Mouse (Mus musculus): Measurements from ENCODE around the gene Ino80d. TPM values are rescaled to one million over a fixed set of nuclear protein-coding genes. Genes with fewer than 3 reads are reported as not detected.

The Ino80d gene
- total and polyA plus RNA-seq, 3 experiments, result 4.6 to 86.8 (median 24.5) TPM

DNA sequence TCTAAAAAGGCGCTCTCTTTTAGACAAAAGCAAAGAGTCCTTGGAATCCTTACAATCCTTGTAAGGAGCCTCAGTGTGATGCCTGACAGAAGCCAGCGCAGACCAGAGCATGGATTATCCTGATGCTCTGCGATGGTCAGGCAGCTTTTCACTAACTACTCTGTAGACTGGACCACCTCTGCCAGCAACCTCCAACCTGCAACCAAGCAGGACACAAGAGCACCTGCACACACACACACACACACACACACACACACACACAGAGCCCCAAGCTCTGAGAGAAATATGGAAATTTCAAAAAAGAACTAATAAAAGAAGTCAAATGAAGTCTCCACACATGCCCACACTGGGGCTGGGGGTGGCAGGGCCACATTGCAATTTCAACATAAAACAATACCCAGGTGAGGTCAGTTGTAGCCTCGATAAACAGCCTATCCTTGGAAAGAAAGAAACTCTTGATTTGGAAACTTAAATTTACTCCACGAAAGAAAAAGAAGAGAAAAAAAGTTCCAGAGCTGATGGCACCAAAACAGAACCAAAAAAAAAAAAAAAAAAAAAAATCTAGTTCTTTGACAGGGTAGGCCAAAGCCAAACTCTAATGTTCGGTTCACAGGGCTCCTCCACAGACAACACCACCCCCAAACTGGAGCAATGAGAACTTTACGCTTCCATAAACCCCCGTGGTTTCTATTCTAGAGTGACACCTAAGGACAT, 2.2 kb downstream of the Ino80d start:
- TF ChIP-seq POLR2AphosphoS5 (IDR thresholded peaks at IDR 0.05; ENCODE audit: insufficient replicate concordance, low read depth, low read length), result no peak
- no peak for TF ChIP-seq GATA2 (IDR thresholded peaks at IDR 0.05; ENCODE audit: borderline replicate concordance, low read depth, low read length)
- TF ChIP-seq TAL1 (conservative IDR thresholded peaks at IDR 0.05; ENCODE audit: low read depth, low read length), result no peak
- no peak for TF ChIP-seq GATA1 (IDR thresholded peaks at IDR 0.05; ENCODE audit: borderline replicate concordance, low read length)
- TF ChIP-seq CTCF (IDR thresholded peaks at IDR 0.05; ENCODE audit: low read depth, low read length), result no peak
- Histone ChIP-seq H3K4me1 (ENCODE audit: insufficient read depth, low read depth, low read length) (peaks cover 44% of the 10 kb centered on the region), H3K4me3 (ENCODE audit: low read depth, low read length) (peak overlapping the region; percentile 78), H3K9me3 (replicated peaks) (no peaks in the 10 kb centered on the region), H3K27me3 (ENCODE audit: insufficient read depth, low read length) (no peaks in the 10 kb centered on the region), H3K36me3 (replicated peaks) (peaks cover 41% of the 10 kb centered on the region)
- DNase-seq (ENCODE audit: low spot score), result no peak
- no peak for ATAC-seq (ENCODE audit: extremely low read depth, insufficient number of reproducible peaks, low FRiP score, poor library complexity, severe bottlenecking)

DNA sequence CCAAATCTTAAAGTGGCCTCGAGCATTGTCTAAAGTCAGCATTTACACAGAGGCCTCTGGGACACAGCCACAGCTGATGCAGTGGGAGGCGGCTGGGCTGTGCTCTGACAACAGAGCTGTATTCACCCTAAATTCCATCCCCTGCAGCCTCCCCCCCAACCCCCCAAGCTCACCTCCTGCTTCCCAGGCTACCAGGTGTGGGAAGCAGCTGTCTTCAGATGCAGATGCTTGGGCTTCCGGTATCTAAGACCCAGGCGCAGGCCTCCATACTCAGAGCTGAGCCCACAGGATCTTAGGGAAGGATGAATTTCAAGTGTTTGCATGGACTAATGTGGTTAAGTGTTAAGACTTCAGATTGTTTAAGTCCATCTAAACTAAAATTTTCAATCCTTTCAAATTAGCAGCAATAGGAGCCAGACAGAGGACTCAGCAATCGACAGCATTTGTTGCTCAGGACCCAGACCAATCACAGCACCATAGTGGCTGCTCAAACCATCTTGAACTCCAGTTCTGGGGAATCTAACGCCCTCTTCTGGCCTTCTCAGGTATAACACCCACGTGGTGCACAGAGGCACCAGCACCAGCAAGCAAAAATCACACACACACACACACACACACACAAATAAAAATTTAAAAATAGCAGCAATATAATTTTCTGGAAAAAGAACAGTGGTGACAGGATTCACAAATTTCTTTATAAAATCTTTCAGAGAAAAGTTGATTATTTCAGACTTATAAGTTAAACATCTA, 3.8 kb downstream of the Ino80d start:
- ATAC-seq (ENCODE audit: extremely low read depth, insufficient number of reproducible peaks, low FRiP score, poor library complexity, severe bottlenecking) (no peak), DNase-seq (ENCODE audit: low spot score) (no peak)
- Histone ChIP-seq H3K4me1 (ENCODE audit: insufficient read depth, low read depth, low read length) (peaks cover 39% of the 10 kb centered on the region), H3K4me3 (ENCODE audit: low read depth, low read length) (no peak overlapping the region), H3K27me3 (ENCODE audit: insufficient read depth, low read length) (no peaks in the 10 kb centered on the region), H3K36me3 (replicated peaks) (peaks cover 43% of the 10 kb centered on the region), H3K9me3 (replicated peaks) (no peaks in the 10 kb centered on the region)
- TF ChIP-seq CTCF (IDR thresholded peaks at IDR 0.05; ENCODE audit: low read depth, low read length) (peak; percentile 59), GATA2 (IDR thresholded peaks at IDR 0.05; ENCODE audit: borderline replicate concordance, low read depth, low read length) (no peak)

DNA sequence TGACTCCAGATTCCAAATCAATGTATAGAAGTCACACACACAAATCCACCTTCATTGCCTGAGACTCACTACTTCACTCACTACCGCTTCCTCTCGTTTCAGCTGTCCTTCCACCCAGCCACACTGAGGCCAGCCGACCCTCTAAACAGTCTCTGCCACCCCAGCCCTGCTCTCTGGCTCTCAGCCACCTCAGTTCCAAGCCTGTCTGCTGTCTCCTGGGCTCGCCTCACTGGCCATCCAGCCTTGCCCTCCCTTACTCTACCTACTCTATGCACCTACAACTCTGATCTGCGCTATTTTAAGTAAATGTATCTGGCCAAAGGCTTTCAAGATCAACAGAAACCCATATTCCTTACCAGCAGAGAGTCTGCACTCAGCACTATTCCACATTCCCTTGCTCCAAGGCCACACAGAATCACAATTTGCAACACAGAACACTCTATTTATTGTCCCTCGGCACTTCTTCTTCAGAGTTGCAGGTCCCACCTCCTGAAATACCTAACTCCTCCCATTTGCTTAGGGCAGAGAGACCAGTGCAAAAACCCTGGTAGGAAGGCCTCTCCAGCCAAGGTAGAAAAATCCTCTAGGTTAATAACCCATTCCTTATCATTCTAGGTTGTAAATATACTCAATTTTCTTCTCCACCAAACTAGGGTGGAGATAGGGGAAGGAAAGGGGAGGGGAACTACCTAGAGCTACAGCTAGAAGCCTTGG, 6.7 kb downstream of the Ino80d start:
- Histone ChIP-seq H3K9me3 (replicated peaks) (no peaks in the 10 kb centered on the region), H3K27me3 (ENCODE audit: insufficient read depth, low read length) (no peaks in the 10 kb centered on the region), H3K4me3 (ENCODE audit: low read depth, low read length) (no peak overlapping the region; the same call in 1 of the 2 replicates), H3K36me3 (replicated peaks) (peaks cover 62% of the 10 kb centered on the region), H3K4me1 (ENCODE audit: insufficient read depth, low read depth, low read length) (peaks cover 40% of the 10 kb centered on the region)
- DNase-seq (ENCODE audit: low spot score) (no peak), ATAC-seq (ENCODE audit: extremely low read depth, insufficient number of reproducible peaks, low FRiP score, poor library complexity, severe bottlenecking) (no peak)
- no peak for TF ChIP-seq GATA1 (IDR thresholded peaks at IDR 0.05; ENCODE audit: borderline replicate concordance, low read length)
- no peak for TF ChIP-seq GATA2 (IDR thresholded peaks at IDR 0.05; ENCODE audit: borderline replicate concordance, low read depth, low read length)
- TF ChIP-seq CTCF (IDR thresholded peaks at IDR 0.05; ENCODE audit: low read depth, low read length), result no peak

DNA sequence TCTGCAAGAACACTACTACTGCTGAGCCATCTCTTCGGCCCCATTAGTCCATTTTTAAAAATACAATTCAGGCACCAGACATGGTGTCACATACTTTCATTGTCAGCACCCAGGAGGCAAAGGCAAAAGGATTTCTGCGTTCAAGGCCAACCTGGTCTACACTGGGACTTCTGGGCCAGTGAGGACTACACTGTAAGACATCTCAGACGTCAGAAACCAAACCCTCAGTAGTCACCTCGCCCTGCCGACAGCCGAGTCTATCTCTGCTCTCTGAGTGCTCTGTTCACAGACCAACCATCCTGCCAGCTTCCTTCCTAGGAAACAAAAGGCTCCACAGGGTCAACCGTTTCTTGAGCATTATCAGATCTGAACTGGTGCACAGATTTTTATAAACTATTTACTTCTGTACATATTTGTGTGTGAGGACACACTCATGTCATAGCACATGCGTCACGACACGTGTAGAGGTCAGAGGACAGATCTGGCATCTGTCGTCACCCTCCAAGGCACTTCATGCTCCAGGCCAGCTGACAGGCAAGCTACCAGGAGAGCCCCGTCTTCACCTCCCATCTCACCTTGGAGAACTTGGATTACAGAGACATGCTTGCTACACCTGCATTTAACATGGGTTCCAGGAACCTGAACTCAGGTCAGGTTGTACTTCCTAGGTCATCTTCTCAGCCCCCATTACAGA, 11.6 kb downstream of the Ino80d start:
- no peak overlapping the region for H3K4me3 ChIP-seq (ENCODE audit: low read depth, low read length)
- TF ChIP-seq CTCF (IDR thresholded peaks at IDR 0.05; ENCODE audit: low read depth, low read length) (no peak), GATA2 (IDR thresholded peaks at IDR 0.05; ENCODE audit: borderline replicate concordance, low read depth, low read length) (no peak), TAL1 (conservative IDR thresholded peaks at IDR 0.05; ENCODE audit: low read depth, low read length) (no peak), GATA1 (IDR thresholded peaks at IDR 0.05; ENCODE audit: borderline replicate concordance, low read length) (no peak), POLR2AphosphoS5 (IDR thresholded peaks at IDR 0.05; ENCODE audit: insufficient replicate concordance, low read depth, low read length) (no peak)
- H3K4me1 ChIP-seq (ENCODE audit: insufficient read depth, low read depth, low read length), result peaks cover 13% of the 10 kb centered on the region
- no peak for DNase-seq (ENCODE audit: low spot score)
- ATAC-seq (ENCODE audit: extremely low read depth, insufficient number of reproducible peaks, low FRiP score, poor library complexity, severe bottlenecking), result no peak
- H3K9me3 ChIP-seq (replicated peaks), result no peaks in the 10 kb centered on the region
- H3K36me3 ChIP-seq (replicated peaks), result peaks cover 76% of the 10 kb centered on the region
- no peaks in the 10 kb centered on the region for H3K27me3 ChIP-seq (ENCODE audit: insufficient read depth, low read length)

DNA sequence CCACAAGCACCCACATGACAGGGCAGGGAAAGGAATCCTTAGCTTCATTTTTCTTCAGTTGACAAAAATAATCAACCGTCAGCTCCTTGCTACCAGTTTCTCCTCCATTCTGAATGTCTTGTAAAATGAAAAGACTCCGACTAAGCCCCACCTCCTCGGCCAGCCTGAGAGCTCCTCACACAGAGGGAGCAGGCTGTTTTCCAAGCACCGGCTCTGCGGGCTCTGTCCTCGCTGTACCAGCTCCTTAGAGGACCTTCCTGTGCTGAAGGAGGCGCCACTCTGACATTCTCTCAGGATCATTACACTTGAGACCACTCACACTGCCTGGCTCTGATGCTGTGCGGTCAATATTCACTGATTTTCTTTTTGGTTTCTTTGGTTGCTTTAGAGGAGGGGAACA, 14.3 kb downstream of the Ino80d start:
- no peaks in the 10 kb centered on the region for H3K9me3 ChIP-seq (replicated peaks)
- H3K4me1 ChIP-seq (ENCODE audit: insufficient read depth, low read depth, low read length), result 0 out of 2 replicates have a peak, but pooled peaks cover 5% of the 10 kb centered on the region
- no peak overlapping the region for H3K4me3 ChIP-seq (ENCODE audit: low read depth, low read length)
- DNase-seq (ENCODE audit: low spot score) (no peak), ATAC-seq (ENCODE audit: extremely low read depth, insufficient number of reproducible peaks, low FRiP score, poor library complexity, severe bottlenecking) (no peak)
- no peaks in the 10 kb centered on the region for H3K27me3 ChIP-seq (ENCODE audit: insufficient read depth, low read length)
- TF ChIP-seq GATA1 (IDR thresholded peaks at IDR 0.05; ENCODE audit: borderline replicate concordance, low read length) (no peak), TAL1 (conservative IDR thresholded peaks at IDR 0.05; ENCODE audit: low read depth, low read length) (no peak), CTCF (IDR thresholded peaks at IDR 0.05; ENCODE audit: low read depth, low read length) (no peak), GATA2 (IDR thresholded peaks at IDR 0.05; ENCODE audit: borderline replicate concordance, low read depth, low read length) (no peak), POLR2AphosphoS5 (IDR thresholded peaks at IDR 0.05; ENCODE audit: insufficient replicate concordance, low read depth, low read length) (no peak)
- peaks cover 84% of the 10 kb centered on the region for H3K36me3 ChIP-seq (replicated peaks)

DNA sequence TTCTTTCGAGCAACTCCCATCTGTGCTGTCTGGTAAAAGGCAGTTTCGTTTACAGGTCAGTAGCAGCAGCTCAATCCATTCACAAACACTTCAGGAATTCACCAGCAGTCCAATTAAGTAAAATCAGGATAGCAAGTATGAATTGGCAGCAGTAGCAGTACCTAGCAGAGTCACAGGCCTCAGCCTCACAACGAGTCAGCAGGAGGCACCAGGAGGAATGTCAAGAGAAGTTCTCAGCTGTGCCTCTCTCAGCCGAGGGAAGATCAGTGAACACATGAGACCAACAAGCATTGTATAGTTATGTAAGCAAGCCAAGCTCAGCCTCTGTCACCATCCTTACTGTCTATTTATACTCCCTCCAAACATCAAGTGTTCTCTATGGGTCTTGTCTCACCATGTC, 15.6 kb downstream of the Ino80d start:
- TF ChIP-seq GATA1 (IDR thresholded peaks at IDR 0.05; ENCODE audit: borderline replicate concordance, low read length) (no peak), GATA2 (IDR thresholded peaks at IDR 0.05; ENCODE audit: borderline replicate concordance, low read depth, low read length) (no peak), TAL1 (conservative IDR thresholded peaks at IDR 0.05; ENCODE audit: low read depth, low read length) (no peak), CTCF (IDR thresholded peaks at IDR 0.05; ENCODE audit: low read depth, low read length) (no peak), POLR2AphosphoS5 (IDR thresholded peaks at IDR 0.05; ENCODE audit: insufficient replicate concordance, low read depth, low read length) (no peak)
- peaks cover 91% of the 10 kb centered on the region for H3K36me3 ChIP-seq (replicated peaks)
- H3K4me3 ChIP-seq (ENCODE audit: low read depth, low read length), result no peak overlapping the region
- DNase-seq (ENCODE audit: low spot score), result no peak
- no peak for ATAC-seq (ENCODE audit: extremely low read depth, insufficient number of reproducible peaks, low FRiP score, poor library complexity, severe bottlenecking)
- H3K27me3 ChIP-seq (ENCODE audit: insufficient read depth, low read length), result no peaks in the 10 kb centered on the region
- H3K4me1 ChIP-seq (ENCODE audit: insufficient read depth, low read depth, low read length), result no peaks in the 10 kb centered on the region
- no peaks in the 10 kb centered on the region for H3K9me3 ChIP-seq (replicated peaks)
